Mouse (Mus musculus): ENCODE results near the gene Gm20738. TPM values are rescaled to one million over a fixed set of nuclear protein-coding genes. Genes with fewer than 3 reads are reported as not detected.
"Not testable (repeated sequence)": the region's sequence is repeated elsewhere in the genome, so short reads cannot be mapped to it uniquely, and the experiment has no call there.

The Gm20738 gene
- not detected in 2 replicates for polyA plus RNA-seq (2016; fragmentation: Nextera tagmentation; extraction: Ambion mirVana)

DNA sequence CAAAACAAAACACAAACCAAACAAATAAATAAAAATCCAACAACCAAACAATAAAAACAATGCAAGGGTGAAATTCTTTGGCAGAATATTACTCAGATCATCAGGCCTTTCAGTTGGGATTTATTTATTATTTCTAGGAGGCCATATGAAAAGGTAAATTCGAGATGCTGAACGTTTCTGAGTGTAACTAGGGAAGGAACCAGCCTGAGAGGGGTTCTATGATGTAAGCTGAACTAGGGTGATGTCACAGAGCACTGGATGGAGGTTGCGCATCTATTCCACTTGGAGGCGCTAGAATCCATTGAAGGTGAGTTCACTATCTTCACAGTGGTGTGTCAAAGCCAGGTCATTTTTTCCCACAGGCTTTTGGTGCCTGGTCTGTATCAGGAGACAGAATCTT, at the start of gene Gm20738:
Gene Gm20738 (plus strand): TSS at position 301 of the 400 bp plus-strand sequence.
- H3K27me3 ChIP-seq (ENCODE audit: insufficient read depth, poor library complexity, severe bottlenecking); H3K27ac ChIP-seq; H3K4me3 ChIP-seq; H3K4me1 ChIP-seq; DNase-seq (ENCODE audit: low spot score); H3K9me3 ChIP-seq; H3K36me3 ChIP-seq: not testable (repeated sequence)
- WGBS, result 90% methylated on average over 2 of the region's 4 CpGs

Data from heart, embryonic 10.5 days (tissue).